Mouse (Mus musculus) heart, embryonic 15.5 days (tissue): ENCODE measurements around the gene Rab1a. TPM values are rescaled to one million over a fixed set of nuclear protein-coding genes. Genes with fewer than 3 reads are reported as not detected.

Experiments used
- ATAC-seq: fragments of 200-750 bp; cut with Nextera tagmentation; replicated peaks from 2 replicates; pipeline ENCODE4 v1.8.0; 2017; ENCODE audit warnings: low read depth, moderate TSS enrichment; ENCODE audit not compliant: insufficient number of reproducible peaks, insufficient read depth, low FRiP score
- H3K27ac ChIP-seq: fragments of 300-500 bp; sonication (generic); 2 replicates; pipeline ENCODE4 v1.5.1; 2015; ENCODE audit warnings: mild to moderate bottlenecking, inconsistent platforms
- H3K27me3 ChIP-seq: fragments of 300-500 bp; sonication (generic); 2 replicates; pipeline ENCODE4 v1.6.1; 2015; ENCODE audit warnings: inconsistent platforms
- H3K36me3 ChIP-seq: fragments of 300-500 bp; sonication (generic); 2 replicates; pipeline ENCODE4 v1.6.1; 2015; ENCODE audit warnings: mild to moderate bottlenecking, inconsistent platforms
- H3K4me1 ChIP-seq: fragments of 300-500 bp; sonication (generic); replicated peaks from 2 replicates; pipeline ENCODE4 v1.6.1; 2015; ENCODE audit warnings: inconsistent platforms
- H3K4me2 ChIP-seq: fragments of 300-500 bp; sonication (generic); 2 replicates; pipeline ENCODE4 v1.6.1; 2015; ENCODE audit warnings: inconsistent platforms, mild to moderate bottlenecking, moderate library complexity
- H3K4me3 ChIP-seq: fragments of 300-500 bp; sonication (generic); 2 replicates; pipeline ENCODE4 v1.5.1; 2015; ENCODE audit warnings: mild to moderate bottlenecking, inconsistent platforms
- H3K9ac ChIP-seq: fragments of 300-500 bp; sonication (generic); 2 replicates; pipeline ENCODE4 v1.6.1; 2015; ENCODE audit warnings: mild to moderate bottlenecking, inconsistent platforms
- H3K9me3 ChIP-seq: fragments of 300-500 bp; sonication (generic); replicated peaks from 2 replicates; pipeline ENCODE4 v1.6.1; 2016; ENCODE audit warnings: inconsistent platforms
- WGBS: fragments of 180-500 bp; shearing (Covaris S2); methylation state at CpG from one replicate; pipeline ENCODE4 v1.1.7; 2015; ENCODE audit warnings: mixed read lengths; 5-methylcytosine and 5-hydroxymethylcytosine counted together
- polyA plus RNA-seq: library from polyadenylated mRNA; unstranded; fragments of >200 nt; fragmentation: Nextera tagmentation; extraction: Ambion mirVana; gene quantifications from 2 replicates; pipeline ENCODE4 v1.2.1, GENCODE M21; 2015

Gene Rab1a
- polyA plus RNA-seq, 1 experiment from 2014 or later, result 212 TPM

- peak overlapping the region; percentile 77 for H3K4me2 ChIP-seq
- H3K4me3 ChIP-seq, result peak overlapping the region; percentile 99
- peak; percentile 33 for ATAC-seq
- whole genome bisulfite sequencing, result 2% methylated on average over 40 of the region's 40 CpGs
- no peaks in the 10 kb centered on the region for H3K36me3 ChIP-seq
- peaks cover 36% of the 10 kb centered on the region for H3K4me1 ChIP-seq
- H3K9ac ChIP-seq, result peak overlapping the region; percentile 100
- no peaks in the 10 kb centered on the region for H3K9me3 ChIP-seq
- no peaks in the 10 kb centered on the region for H3K27me3 ChIP-seq
- H3K27ac ChIP-seq, result peak overlapping the region; percentile 97
Observed at GRCm38 (mm10) chr11:20201661-20202101, 449 bp downstream of the Rab1a start.

DNA sequence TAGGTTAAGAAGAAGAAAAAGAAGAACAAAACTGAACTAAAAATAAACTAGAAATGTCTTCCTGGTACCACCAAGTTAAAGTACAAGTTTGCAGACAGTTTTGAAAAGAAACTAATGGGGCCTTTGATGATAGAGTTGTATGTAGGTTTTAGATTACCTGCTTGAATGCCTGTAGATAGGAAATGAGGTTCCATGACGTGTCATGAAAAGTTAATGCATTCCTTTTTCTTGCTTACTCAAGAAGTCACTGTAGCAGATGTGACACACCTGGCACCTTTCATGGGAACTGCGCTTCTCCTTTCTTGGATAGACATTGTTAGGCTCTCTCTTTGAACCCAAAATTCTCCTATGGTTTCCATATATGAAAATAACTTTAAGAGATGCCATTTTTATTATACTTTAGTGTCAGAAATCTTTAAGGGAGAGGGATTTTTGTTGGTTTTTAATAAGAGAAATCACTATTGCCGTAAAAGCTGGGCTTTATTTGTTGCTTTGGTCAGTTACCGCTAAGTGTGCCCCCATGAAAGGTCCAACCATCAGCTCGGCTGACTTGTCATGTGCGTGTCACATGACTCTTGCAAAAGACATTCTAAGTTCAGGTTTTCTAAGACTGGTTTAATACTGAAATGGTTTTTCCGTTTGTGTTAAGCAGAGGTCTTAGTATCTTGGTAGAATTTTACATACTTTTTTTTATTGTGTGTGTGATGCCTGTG is 1.2 kb downstream of the Rab1a start:
- peak overlapping the region; percentile 99 for H3K4me3 ChIP-seq
- 29% methylated on average over 7 of the region's 7 CpGs for WGBS
- no peaks in the 10 kb centered on the region for H3K27me3 ChIP-seq
- peaks cover 41% of the 10 kb centered on the region for H3K4me1 ChIP-seq
- peak overlapping the region; percentile 97 for H3K27ac ChIP-seq
- H3K9ac ChIP-seq, result peak overlapping the region; percentile 100
- no peaks in the 10 kb centered on the region for H3K9me3 ChIP-seq
- H3K4me2 ChIP-seq, result peak overlapping the region; percentile 77
- no peak for ATAC-seq
- no peaks in the 10 kb centered on the region for H3K36me3 ChIP-seq

DNA sequence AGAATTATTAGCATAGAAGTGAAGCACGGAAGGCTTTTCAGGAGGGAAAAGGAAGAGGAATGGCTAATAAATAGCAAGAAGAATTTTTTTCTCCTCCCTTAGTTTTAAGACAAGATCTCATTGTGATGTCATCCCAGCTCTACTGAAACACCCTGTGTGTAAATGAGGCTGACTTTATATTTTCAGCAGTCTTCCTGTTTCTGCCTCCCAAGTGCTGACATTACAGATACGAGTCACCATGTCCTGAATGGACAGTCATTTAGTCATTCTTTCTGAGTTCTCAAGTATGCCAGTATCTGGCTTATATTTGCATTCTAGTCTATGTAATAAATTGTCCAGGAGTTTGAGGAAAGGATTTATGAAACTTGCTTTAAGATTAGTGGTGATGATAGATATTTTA is 3.1 kb downstream of the Rab1a start:
- Histone ChIP-seq H3K36me3 (no peaks in the 10 kb centered on the region), H3K4me3 (peak overlapping the region; percentile 21), H3K4me1 (peaks cover 41% of the 10 kb centered on the region), H3K4me2 (peak overlapping the region; percentile 30; the same call in 1 of the 2 replicates), H3K9ac (no peak overlapping the region), H3K27me3 (no peaks in the 10 kb centered on the region), H3K9me3 (no peaks in the 10 kb centered on the region), H3K27ac (no peak overlapping the region)
- 58% methylated on average over 2 of the region's 2 CpGs for WGBS
- no peak for ATAC-seq

DNA sequence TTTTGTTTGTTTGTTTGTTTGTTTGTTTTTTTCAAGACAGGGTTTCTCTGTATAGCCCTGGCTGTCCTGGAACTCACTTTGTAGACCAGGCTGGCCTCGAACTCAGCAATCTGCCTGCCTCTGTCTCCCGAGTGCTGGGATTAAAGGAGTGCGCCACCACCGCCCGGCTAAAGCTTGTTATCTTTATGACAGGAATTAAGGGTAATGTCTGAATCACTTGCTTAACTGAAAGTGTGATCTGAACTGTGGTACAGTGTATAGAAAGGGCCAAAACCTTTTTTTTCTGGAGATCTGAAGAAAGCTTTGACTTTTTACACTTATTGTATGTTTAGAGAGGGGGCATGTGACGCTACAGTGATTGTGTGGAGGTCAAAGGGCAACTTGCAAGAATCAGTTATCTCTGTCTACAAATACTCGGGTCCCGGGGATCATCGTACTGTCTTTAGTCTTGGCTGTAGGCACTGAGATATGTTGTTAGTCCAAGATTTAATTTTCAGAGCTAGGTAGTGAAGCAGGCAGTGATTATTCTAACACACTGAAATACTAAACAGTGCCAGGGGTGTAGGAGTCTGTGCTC is 3.7 kb downstream of the Rab1a start:
- Histone ChIP-seq H3K4me2 (0 out of 2 replicates have a peak overlapping the region, but pooled peaks have one; percentile 10), H3K27me3 (no peaks in the 10 kb centered on the region), H3K9ac (no peak overlapping the region), H3K9me3 (no peaks in the 10 kb centered on the region), H3K27ac (peak overlapping the region; percentile 54; the same call in 1 of the 2 replicates), H3K4me1 (peaks cover 42% of the 10 kb centered on the region), H3K4me3 (no peak overlapping the region), H3K36me3 (no peaks in the 10 kb centered on the region)
- no peak for ATAC-seq
- 48% methylated on average over 9 of the region's 9 CpGs for WGBS

- H3K9me3 ChIP-seq, result no peaks in the 10 kb centered on the region
- H3K4me1 ChIP-seq, result peaks cover 46% of the 10 kb centered on the region
- no peaks in the 10 kb centered on the region for H3K36me3 ChIP-seq
- 54% methylated on average over 4 of the region's 4 CpGs for WGBS
- no peaks in the 10 kb centered on the region for H3K27me3 ChIP-seq
- 0 out of 2 replicates have a peak overlapping the region, but pooled peaks have one; percentile 10 for H3K4me2 ChIP-seq
- H3K4me3 ChIP-seq, result no peak overlapping the region
- ATAC-seq, result no peak
- H3K9ac ChIP-seq, result no peak overlapping the region
- peak overlapping the region; percentile 54; the same call in 1 of the 2 replicates for H3K27ac ChIP-seq
Observed at GRCm38 (mm10) chr11:20205538-20205937, 4.3 kb downstream of the Rab1a start.

- ATAC-seq, result no peak
- Histone ChIP-seq H3K4me3 (no peak overlapping the region), H3K27me3 (no peaks in the 10 kb centered on the region), H3K27ac (peak overlapping the region; percentile 14; the same call in 1 of the 2 replicates), H3K9ac (no peak overlapping the region), H3K4me2 (no peak overlapping the region), H3K4me1 (peaks cover 55% of the 10 kb centered on the region), H3K9me3 (no peaks in the 10 kb centered on the region), H3K36me3 (no peaks in the 10 kb centered on the region)
- 30% methylated on average over 2 of the region's 2 CpGs for WGBS
Observed at GRCm38 (mm10) chr11:20206626-20207223, 5.5 kb downstream of the Rab1a start.

DNA sequence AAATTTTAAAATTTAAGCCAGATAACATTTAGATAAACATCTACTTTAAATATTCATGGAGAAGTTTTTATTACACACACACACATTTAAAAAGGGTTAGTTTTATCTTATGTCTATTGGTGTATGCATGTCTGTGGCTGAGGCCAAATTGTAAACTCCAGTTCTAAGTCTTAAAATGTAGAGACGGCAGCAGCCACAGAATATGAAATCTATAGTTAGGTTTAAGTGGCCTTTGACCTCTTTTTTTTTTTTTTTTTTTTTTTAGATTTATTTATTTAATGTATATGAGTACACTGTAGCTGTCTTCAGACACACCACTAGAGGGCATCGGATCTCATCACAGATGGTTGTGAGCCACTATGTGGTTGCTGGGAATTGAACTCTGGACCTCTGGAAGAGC is 6.4 kb downstream of the Rab1a start:
- Histone ChIP-seq H3K27me3 (no peaks in the 10 kb centered on the region), H3K36me3 (no peaks in the 10 kb centered on the region), H3K9ac (no peak overlapping the region), H3K4me3 (no peak overlapping the region), H3K27ac (no peak overlapping the region), H3K4me2 (no peak overlapping the region), H3K4me1 (peaks cover 58% of the 10 kb centered on the region), H3K9me3 (no peaks in the 10 kb centered on the region)
- ATAC-seq, result no peak
- 55% methylated on average over 2 of the region's 2 CpGs for WGBS

DNA sequence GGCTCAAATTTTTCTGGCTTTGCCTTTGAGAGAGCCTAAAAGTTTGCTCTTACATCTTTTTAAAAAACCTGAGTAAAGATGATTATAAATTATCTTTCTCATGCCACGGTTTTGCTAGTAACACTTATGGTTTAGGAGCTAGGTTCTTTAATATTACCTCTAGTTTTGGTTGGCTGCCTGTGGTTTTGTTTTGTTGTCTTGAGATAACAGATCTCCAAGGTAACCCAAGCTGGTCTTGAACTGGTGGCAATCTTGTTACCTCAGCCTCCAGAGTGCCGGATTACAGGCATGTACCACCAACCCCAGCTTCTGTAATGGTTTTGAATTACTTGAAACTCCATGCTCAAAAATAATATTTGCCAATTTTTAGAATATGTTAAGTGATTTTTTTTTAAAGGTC is 10.6 kb downstream of the Rab1a start:
- WGBS, result 67% methylated on average over 2 of the region's 2 CpGs
- H3K9me3 ChIP-seq, result no peaks in the 10 kb centered on the region
- H3K4me2 ChIP-seq, result no peak overlapping the region
- H3K4me1 ChIP-seq, result peaks cover 32% of the 10 kb centered on the region
- H3K27me3 ChIP-seq, result no peaks in the 10 kb centered on the region
- no peak for ATAC-seq
- no peak overlapping the region for H3K9ac ChIP-seq
- no peak overlapping the region for H3K4me3 ChIP-seq
- H3K27ac ChIP-seq, result no peak overlapping the region
- H3K36me3 ChIP-seq, result peaks cover 16% of the 10 kb centered on the region

DNA sequence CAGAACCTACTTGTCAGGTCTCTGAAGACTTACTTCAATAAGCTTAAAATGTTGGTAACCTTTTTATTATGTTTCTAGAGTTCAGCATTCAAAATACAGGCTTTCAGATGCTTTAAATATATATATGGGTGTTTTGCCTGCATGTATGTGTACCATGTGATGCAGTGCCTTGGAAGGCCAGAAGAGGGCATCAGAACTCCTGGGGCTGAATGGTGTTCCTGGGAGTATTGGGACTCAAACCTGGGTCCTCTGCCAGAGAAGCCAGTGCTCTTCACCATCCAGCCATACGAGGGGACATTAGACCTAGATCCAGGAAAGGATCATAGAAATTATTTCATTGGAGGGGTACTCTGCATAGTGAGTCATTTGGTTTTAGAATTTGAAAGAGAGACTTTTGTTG is 13.5 kb downstream of the Rab1a start:
- Histone ChIP-seq H3K36me3 (peaks cover 44% of the 10 kb centered on the region), H3K9ac (no peak overlapping the region), H3K4me3 (no peak overlapping the region), H3K9me3 (no peaks in the 10 kb centered on the region), H3K4me1 (peaks cover 26% of the 10 kb centered on the region), H3K27me3 (no peaks in the 10 kb centered on the region), H3K27ac (no peak overlapping the region), H3K4me2 (no peak overlapping the region)
- 97% methylated on average over 1 of the region's 1 CpGs for WGBS
- no peak for ATAC-seq

- no peak overlapping the region for H3K4me3 ChIP-seq
- H3K4me1 ChIP-seq, result peaks cover 13% of the 10 kb centered on the region
- 91% methylated on average over 4 of the region's 4 CpGs for WGBS
- no peaks in the 10 kb centered on the region for H3K9me3 ChIP-seq
- H3K9ac ChIP-seq, result no peak overlapping the region
- H3K36me3 ChIP-seq, result peaks cover 54% of the 10 kb centered on the region
- H3K27me3 ChIP-seq, result no peaks in the 10 kb centered on the region
- ATAC-seq, result no peak
- no peak overlapping the region for H3K4me2 ChIP-seq
- H3K27ac ChIP-seq, result no peak overlapping the region
Observed at GRCm38 (mm10) chr11:20216415-20216814, 15.2 kb downstream of the Rab1a start.

DNA sequence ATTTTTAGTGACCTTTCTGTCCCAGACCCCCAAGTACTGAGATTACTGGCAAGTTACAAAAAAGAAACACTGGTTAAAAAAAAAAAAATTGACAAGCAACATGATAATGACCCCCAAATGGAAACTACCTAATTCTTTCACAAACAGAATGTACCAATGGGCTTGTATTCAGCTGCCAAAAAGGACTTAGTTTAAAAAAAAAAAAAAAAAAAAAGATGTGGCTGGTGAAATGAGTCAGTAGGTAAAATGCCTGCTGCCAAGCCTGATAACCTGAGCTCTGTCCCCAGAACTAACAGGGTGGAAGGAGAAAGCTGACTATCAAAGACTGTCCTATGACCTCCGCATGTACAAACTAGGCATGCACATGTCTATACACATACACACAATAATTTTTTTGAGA is 16.0 kb downstream of the Rab1a start:
- Histone ChIP-seq H3K9me3 (no peaks in the 10 kb centered on the region), H3K27ac (no peak overlapping the region), H3K27me3 (no peaks in the 10 kb centered on the region), H3K4me3 (no peak overlapping the region), H3K9ac (no peak overlapping the region), H3K4me2 (no peak overlapping the region), H3K4me1 (peaks cover 10% of the 10 kb centered on the region), H3K36me3 (peaks cover 59% of the 10 kb centered on the region)
- WGBS, result 97% methylated on average over 1 of the region's 1 CpGs
- ATAC-seq, result no peak
